ENCODE assay signal across 35 mouse cellular contexts in genomic region chr2:142539980-142540379, GRCm38 (mm10).
"Had no signal": no experiment of that assay in that cellular context is flagged by ENCODE, and none has a peak within 500 bp of the region (broad histone marks: within the 10 kb centered on the region; RNA-seq: fewer than 3 reads in every experiment).

No protein-coding gene starts in this region.

- H3K9ac ChIP-seq: heart, embryonic 12.5 days; heart, embryonic 13.5 days; heart, embryonic 15.5 days; hindbrain, embryonic 12.5 days; hindbrain, embryonic 13.5 days; hindbrain, embryonic 14.5 days; hindbrain, embryonic 15.5 days; intestine, embryonic 15.5 days; kidney, embryonic 15.5 days had no signal

- H3K36me3 ChIP-seq: heart, embryonic 10.5 days; heart, embryonic 12.5 days; heart, embryonic 13.5 days; heart, embryonic 15.5 days; hindbrain, embryonic 10.5 days; hindbrain, embryonic 12.5 days; hindbrain, embryonic 13.5 days; hindbrain, embryonic 15.5 days; intestine, embryonic 15.5 days; kidney, embryonic 15.5 days had no signal

- H3K4me2 ChIP-seq: heart, embryonic 11.5 days; heart, embryonic 12.5 days; heart, embryonic 13.5 days; heart, embryonic 15.5 days; hindbrain, embryonic 12.5 days; hindbrain, embryonic 13.5 days; hindbrain, embryonic 14.5 days; hindbrain, embryonic 15.5 days; intestine, embryonic 15.5 days; kidney, embryonic 15.5 days had no signal

- H3K9me3 ChIP-seq: heart, embryonic 10.5 days; heart, embryonic 12.5 days; heart, embryonic 13.5 days; heart, embryonic 15.5 days; hindbrain, embryonic 10.5 days; hindbrain, embryonic 12.5 days; hindbrain, embryonic 13.5 days; hindbrain, embryonic 15.5 days; intestine, embryonic 15.5 days; kidney, embryonic 15.5 days had no signal

- H3K4me1 ChIP-seq: heart, embryonic 10.5 days; heart, embryonic 12.5 days; heart, embryonic 13.5 days; heart, embryonic 15.5 days; hindbrain, embryonic 10.5 days; hindbrain, embryonic 12.5 days; hindbrain, embryonic 13.5 days; hindbrain, embryonic 15.5 days; intestine, embryonic 15.5 days; kidney, embryonic 15.5 days had no signal

- DNase-seq: heart, adult 2 months; heart, postnatal 10 days; heart, postnatal 14 days; heart, postnatal 36 days; heart, postnatal 4 days; kidney, adult 11 months; kidney, adult 18-20 months; kidney, adult 2 months; kidney, adult 8-10 months; kidney, adult 9 months; kidney, postnatal 10 days; kidney, postnatal 14 days; kidney, postnatal 25 days; kidney, postnatal 36 days; kidney, postnatal 4 days; layer of hippocampus, adult 9-11 months had no signal

- ATAC-seq: hindbrain, embryonic 16.5 days; hindbrain, postnatal 0 days; inflammation-experienced regulatory T-cells, adult 6 months; intestine, embryonic 15.5 days; intestine, embryonic 16.5 days; intestine, postnatal 0 days had no signal

- H3K27me3 ChIP-seq: heart, embryonic 12.5 days; heart, embryonic 13.5 days; heart, embryonic 15.5 days; hindbrain, embryonic 12.5 days; hindbrain, embryonic 13.5 days; hindbrain, embryonic 15.5 days; intestine, embryonic 15.5 days; kidney, embryonic 15.5 days had no signal

- H3K27ac ChIP-seq: heart, adult 2 months; heart, embryonic 10.5 days; heart, embryonic 13.5 days; heart, embryonic 15.5 days; hindbrain, embryonic 10.5 days; hindbrain, embryonic 12.5 days; hindbrain, embryonic 13.5 days; hindbrain, embryonic 14.5 days; hindbrain, embryonic 15.5 days; hindbrain, postnatal 0 days; intestine, embryonic 15.5 days; kidney, embryonic 15.5 days; kidney, postnatal 0 days; layer of hippocampus, adult 2 months had no signal

- H3K4me3 ChIP-seq: heart, adult 2 months; heart, embryonic 10.5 days; heart, embryonic 12.5 days; heart, embryonic 13.5 days; heart, embryonic 15.5 days; hindbrain, embryonic 10.5 days; hindbrain, embryonic 12.5 days; hindbrain, embryonic 13.5 days; hindbrain, embryonic 15.5 days; intestine, embryonic 15.5 days; kidney, embryonic 15.5 days; layer of hippocampus, adult 2 months had no signal
